Mouse (Mus musculus): ENCODE results near the gene Gm6793.

Gm6793 gene

DNA sequence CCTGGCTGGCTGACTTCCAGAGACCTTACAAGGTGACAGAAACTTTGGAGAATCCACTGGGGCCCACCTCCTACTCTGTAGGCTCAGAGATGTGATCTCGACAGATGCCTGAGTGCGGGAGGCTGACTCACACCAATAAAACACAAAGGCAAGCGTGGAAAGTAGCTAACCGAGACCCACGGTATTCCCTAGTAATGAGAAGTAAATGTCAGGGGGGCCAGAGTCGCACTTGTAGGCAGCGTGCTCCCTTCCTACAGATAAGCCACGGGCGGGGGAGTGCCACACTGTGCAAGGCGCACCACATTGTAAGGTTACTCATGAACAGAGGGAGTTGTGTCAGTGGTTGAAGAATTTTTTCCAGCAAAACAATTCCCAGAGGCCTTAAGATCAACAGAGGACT, 30.3 kb downstream of the Gm6793 start:
- peak; percentile 81 for DNase-seq (ENCODE audit: low spot score)

DNA sequence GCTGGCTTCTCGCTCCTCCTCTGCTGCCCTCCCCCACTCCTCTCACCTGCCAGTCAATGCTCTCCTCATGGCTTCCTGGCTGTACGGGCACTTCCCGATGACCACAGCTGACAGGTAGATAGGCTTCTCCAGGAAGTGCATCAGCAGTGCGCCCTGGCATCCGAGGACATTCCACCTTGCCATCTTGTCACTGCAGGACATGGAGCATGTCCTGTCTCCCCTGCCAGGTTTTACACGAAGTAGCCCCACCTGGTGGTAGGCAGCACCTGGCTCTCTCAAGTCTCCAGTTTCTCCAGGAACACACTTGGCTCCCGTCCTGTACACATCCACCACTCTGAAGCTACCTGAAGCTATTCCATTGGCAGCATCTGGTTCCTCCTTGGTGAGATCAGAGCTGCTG, 32.7 kb downstream of the Gm6793 start:
- no peak for DNase-seq (ENCODE audit: low spot score)

DNA sequence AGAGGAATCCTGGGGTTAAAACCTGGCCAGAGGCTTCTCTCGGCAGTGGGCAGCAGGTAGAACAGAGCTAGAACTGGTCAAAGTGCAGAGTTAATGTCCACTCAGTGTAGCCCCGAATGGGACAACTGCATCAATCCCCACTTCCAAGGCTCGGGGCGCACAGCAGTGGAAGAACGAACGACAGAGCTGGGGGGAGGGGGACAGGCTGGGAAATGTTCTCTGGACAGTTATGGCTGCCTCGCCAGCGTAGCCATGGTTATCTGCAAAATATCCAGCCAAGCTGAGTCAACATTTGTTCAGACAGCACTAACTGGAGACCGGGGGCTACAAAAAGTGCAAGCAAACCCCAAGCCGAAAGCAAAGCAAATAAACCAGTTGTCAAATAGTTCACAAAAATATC, 36.7 kb downstream of the Gm6793 start:
- no peak for DNase-seq (ENCODE audit: low spot score)

DNA sequence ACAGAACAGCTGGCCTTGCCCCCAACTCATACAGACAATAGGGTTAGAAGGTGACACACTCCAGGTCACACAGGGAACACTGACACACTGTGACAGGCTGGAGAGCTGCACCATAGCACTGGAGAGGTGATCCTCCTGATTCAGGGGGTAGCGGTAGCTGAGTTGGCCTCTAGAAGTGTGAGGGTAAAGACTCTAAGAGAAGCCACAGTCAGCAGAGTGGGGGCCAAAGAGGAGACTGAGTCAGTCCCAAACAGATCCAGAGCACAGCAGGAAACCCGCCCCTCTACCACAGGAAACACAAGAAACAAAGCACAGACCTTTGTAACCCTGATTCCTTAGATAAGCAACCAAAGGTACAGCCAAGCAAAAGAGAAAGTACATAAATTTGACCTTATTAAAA, 38.5 kb downstream of the Gm6793 start:
- no peak for DNase-seq (ENCODE audit: low spot score)

DNA sequence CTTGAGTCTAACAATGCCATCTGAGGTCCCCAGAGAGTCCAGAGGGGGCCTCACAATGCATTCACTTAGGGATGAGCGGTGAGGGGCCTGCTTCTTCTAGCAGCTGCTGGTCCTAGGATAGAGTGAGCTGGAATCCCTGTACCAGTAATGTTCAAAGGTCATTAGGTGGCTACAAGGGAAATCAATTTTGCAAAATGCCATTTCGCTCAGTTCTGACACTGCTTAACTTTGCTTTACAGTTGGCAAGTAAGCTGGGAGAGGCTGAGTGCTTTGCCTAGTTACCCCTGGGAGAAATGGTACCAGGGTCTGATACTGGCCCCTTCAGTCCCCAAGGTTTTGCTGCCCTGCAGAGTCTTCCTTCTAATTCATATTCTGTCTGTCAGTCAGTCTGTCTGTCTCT, 39.1 kb downstream of the Gm6793 start:
- no peak for DNase-seq (ENCODE audit: low spot score)

DNA sequence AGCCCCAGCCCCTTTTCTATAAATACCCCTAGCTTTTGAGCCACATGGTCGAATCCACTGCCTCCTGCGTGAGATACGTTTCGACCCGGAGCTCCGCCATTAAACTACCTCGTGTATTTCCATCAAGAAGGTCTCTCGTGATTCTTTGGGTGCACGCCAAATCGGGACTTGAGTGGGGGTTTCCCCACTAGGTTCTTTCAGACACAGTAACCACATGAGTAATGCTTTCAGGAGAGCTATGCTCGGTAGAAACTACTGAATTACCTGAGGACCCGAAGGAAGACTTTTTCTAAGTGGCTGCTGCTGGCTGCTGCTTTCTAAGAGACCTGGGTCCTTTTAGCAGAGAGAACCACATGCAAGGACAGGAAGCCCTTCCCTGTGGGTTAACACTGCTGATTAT, 40.7 kb downstream of the Gm6793 start:
- DNase-seq (ENCODE audit: low spot score), result no peak

DNA sequence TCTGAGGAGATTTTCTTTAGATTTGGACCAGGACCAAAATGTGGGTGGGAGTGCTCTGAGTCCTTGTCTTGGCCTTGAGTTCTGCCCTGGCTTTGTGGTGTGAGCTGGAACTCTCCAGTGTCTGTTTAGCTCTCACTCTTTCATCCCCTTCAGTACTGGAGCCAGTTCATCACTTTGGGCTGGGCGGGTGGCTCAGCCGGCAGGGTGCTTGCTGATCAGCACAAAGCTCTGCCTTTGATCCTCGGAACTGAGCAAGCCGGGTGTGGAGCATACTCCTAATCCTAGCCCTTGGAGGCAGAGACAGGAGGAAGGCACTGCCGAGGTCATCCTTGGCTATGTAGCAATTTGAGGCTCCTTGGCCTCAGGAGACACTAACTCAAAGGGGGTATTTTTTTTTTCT, 45.8 kb downstream of the Gm6793 start:
- no peak for DNase-seq (ENCODE audit: low spot score)

DNA sequence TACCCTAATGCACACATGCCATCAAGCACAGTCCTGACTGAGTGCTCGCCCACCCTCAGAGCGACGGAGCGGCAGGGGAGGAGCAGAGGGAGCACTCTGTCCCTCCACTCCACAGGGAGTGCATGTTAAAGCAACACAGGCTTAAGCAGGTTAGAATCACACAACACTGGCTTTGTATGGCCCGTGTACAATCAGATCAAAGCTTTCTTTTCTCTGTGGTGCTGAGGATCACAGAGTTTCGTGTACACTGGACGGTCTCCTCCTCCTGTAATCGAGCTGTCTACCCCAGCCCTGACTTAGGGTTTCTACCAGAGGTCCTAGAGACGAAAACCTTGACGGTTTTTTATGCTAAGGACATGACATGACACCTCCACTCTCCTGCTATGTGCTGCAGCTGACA, 46.3 kb downstream of the Gm6793 start:
- DNase-seq (ENCODE audit: low spot score), result no peak

DNA sequence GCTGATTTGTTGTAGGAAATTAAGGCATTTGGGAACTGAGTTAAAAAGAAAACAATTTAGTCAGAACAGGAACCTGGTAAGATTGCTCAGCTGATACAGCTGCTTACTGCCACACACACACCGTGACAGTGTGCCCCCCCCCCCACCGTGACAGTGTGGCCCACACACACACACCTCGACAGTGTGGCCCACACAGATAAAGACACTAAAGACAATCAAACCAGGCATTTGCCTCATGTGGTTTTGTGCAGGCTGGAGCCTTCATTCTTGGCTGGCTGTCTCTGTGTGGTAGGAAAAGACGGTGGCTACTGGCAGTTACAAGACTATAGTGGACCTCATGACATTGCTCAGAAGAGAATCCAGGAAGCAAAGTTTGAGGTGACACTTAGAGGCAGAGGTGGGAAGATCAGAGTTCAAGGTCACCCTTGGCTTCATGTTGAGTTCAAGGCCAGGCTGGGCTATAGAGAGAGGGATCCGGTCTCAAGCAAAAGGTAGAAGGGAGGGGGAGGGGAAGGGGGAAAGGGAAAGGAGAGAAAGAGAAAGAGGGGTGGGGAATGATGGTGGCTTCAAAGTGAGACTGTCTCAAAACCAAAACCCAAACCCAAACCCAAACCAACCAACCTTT, 47.5 kb downstream of the Gm6793 start:
- DNase-seq (ENCODE audit: low spot score), result no peak

DNA sequence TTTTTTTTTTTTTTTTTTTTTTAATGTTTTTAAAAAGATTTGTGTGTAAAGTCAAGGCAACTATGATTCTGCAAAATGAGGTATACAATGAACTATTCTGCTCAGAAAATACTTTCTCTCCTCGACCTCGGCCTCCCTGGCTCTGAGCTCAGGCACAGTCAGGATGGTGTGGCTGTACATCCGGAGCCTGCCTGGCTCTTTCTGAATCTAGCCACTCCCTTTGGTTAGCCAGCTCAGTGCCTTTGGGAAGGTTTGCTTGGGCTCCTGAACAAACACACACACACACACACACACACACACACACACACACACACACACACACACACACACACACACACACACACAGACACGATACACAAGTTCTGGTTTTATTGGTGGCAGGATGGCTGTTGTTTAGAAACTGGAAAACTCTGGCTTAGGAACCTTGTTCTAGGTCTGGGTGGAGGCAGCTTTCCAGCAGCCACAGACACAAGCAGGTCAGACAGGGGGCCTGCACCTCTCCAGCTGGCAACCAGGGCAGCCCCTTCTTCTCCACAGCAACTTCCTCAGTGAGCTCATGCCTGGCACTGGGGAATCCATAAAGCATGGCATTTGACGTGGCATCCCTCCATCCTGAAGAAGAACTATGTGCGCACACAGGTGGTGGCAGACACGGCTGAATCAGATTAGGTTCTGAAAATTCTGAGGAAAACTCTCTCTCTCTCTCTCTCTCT, 49.8 kb downstream of the Gm6793 start:
- no peak for DNase-seq (ENCODE audit: low spot score)

DNA sequence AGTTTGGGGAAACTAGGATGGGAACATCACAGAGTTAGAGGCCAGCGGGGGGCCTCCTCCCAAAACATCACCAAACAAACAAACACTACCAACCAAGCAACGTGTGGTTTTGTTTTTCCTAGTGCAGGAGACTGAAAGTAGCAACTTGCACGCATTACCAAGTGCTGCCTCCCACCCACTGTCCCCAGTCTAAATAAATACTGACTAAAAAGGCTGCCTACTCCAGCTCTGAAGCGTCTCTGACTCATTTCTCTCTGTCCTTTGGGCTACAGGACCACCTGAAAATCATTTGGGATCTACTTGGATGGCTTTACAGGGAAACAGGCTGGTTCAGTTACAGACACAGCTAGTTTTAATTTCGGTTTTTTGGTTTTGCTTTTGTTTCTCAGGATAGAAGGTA, 50.5 kb downstream of the Gm6793 start:
- no peak for DNase-seq (ENCODE audit: low spot score)

DNA sequence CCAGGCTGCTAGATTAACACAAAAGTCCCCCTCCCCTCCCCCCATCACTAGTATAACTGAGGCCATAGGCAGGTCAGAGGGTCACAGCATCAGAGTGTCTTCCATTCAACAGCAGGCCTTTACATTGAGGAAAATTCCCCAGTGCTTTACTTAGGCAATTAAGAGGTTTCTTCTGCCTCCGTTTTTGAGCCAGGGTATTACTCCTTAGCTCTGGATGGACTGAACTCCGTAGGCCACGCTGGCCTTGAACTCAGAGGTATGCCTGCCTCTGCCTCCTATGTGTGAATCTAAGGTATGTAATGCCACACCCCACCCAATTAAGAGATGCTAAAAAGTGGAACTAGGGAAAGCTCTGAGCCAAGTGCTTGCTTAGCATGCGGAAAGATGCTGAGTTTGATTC, 51.3 kb downstream of the Gm6793 start:
- DNase-seq (ENCODE audit: low spot score), result no peak
